Mouse (Mus musculus) urinary bladder, postnatal 4 days (tissue): ENCODE measurements at regions not wholly inside any gene's neighbourhood (a gene's known extent, or its start where the extent isn't known, plus 50 kb on each side); places are given as distances from the start of the nearest gene placed in this dataset.
"Not testable (repeated sequence)": the region's sequence is repeated elsewhere in the genome, so short reads cannot be mapped to it uniquely, and the experiment has no call there.

Experiments
- DNase-seq, 2 experiments: peaks; one replicate each; pipeline ENCODE4 v3.0.0; 2021 to 2022; ENCODE audit warnings: low spot score in 2 of 2

GRCm38 (mm10) chr12:18207941-18208340 is 306.4 kb upstream of the 5730507C01Rik start:
- peak in 1 of 2 experiments; percentile 16 for DNase-seq

GRCm38 (mm10) chr12:18216432-18216926 is 297.8 kb upstream of the 5730507C01Rik start:
- DNase-seq: not testable (repeated sequence)

DNA sequence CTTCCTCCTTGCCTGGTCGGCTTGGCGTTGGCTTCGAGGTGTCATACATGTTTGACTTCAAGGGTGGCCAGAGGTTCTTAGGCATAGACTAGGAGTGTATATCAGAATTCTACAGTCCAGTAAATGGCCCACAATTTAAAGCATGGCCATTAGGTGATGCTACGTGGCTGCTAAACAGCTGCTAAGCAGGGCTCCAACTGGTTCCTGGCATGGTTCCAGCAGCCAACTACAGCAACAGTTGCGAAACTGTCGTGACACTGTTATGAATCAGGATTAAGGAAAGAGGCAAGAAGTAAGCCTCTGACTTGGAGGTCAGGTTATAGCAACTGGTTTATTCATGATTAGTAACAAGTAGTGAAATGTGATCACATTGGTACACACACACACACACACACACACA is 289.8 kb upstream of the 5730507C01Rik start:
- no peak for DNase-seq

DNA sequence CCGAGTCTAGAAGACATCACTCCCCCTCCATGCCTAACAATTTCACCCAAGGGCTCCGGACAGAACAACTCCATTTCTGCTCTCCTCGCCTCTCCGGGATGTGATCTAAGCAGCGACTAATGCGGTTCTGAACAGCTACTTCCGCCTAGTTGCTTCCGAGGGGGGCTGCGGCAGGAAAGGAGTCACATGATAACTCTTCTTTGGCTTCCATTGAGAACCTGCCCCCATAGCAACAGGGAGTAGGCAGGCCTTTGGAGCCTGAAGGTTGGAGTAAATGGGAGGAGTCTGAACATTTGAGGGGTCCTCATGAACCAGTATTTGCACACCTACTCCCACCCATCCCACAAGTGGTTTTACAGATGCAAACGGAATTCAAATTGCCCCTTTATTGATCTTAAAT is 287.6 kb upstream of the 5730507C01Rik start:
- DNase-seq: no peak

GRCm38 (mm10) chr12:18231896-18232295 is 282.4 kb upstream of the 5730507C01Rik start:
- DNase-seq: not testable (repeated sequence)

DNA sequence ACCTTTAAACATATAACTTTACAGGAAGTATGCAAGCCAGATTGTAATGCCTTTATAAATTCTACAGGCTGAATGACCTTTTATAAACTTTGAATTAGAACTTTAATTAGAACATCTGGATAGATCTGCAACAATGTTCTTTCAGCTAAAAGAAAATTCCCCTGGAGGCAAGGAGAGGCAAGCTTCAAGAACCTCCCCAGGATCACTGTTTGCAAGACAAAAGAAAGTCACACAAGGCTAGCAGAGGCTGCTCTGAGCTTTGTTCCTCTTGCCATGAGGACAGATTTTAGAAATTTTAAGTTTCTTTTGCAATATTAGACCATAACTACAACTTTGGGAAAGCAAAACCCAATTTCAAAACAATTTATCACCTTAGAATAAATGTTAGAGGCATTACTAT is 278.0 kb upstream of the 5730507C01Rik start:
- not testable (repeated sequence) for DNase-seq

GRCm38 (mm10) chr12:18237549-18237948 is 276.8 kb upstream of the 5730507C01Rik start:
- no peak for DNase-seq
